Mouse (Mus musculus) cerebellum, adult 2 months (tissue): Measurements from ENCODE around the gene 2010111I01Rik.

Experiments used
- CTCF ChIP-seq: fragments of 200-500 bp; IDR thresholded peaks from 2 replicates; pipeline ENCODE4 v1.5.1; 2011; ENCODE audit warnings: low read depth, mild to moderate bottlenecking, control low read depth, low read length, moderate library complexity, borderline replicate concordance; ENCODE audit not compliant: insufficient read depth
- POLR2A ChIP-seq: fragments of 200-500 bp; IDR thresholded peaks from 2 replicates; pipeline ENCODE4 v1.6.1; 2011; ENCODE audit warnings: low read length, control low read depth, borderline replicate concordance; ENCODE audit not compliant: insufficient read depth

DNA sequence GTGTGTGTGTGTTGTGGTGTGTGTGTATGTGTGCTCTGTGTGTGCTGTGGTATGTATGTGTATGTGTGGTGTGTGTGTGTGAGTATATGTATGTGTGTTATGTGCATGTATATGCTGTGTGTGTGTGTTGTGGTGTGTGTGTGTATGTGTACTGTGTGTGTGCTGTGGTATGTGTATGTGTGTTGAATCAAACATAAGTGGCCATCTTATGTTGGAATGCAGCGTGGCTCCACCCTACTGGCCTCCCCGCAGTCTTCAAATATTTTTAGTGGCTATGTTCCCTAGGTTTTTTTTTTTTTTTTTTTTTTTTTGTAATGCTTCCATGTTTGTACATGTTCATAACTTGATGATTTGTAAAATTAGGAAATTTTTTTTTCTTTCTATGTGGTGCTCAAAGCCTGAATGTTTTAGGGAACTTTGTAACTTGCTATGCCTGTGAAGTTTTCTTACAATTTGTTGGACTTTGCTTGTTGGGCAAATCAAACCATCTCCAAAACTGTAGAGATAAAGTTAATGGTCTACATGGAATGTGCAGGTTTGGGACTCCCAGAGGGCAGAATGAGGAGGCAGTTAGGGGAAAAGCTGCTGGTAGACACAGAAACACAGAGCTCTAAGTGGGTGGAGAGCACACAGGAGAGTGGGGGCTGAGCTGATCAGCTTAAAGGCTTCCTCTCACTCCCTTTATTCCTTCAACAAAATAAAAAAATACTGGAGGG is 287.8 kb downstream of the 2010111I01Rik start:
- no peak for TF ChIP-seq CTCF
- no peak for TF ChIP-seq POLR2A
